Mouse (Mus musculus) liver, embryonic 13.5 days (tissue): Measurements from ENCODE around the gene Nop58. TPM values are rescaled to one million over a fixed set of nuclear protein-coding genes. Genes with fewer than 3 reads are reported as not detected.
A peak's percentile ranks its signal among the peaks of the same experiment; 100 is the strongest.
"Not testable (repeated sequence)": the region's sequence is repeated elsewhere in the genome, so short reads cannot be mapped to it uniquely, and the experiment has no call there.

Experiments used
- ATAC-seq: fragments of 200-750 bp; cut with Nextera tagmentation; 2 replicates; pipeline ENCODE4 v1.8.0; 2017; ENCODE audit warnings: low read depth, mild to moderate bottlenecking, moderate number of reproducible peaks, moderate library complexity
- DNase-seq: peaks from one replicate; pipeline ENCODE4 v3.0.0; 2022
- H3K27ac ChIP-seq: fragments of 300-500 bp; sonication (generic); 2 replicates; pipeline ENCODE4 v1.5.1; 2015; ENCODE audit warnings: moderate library complexity, mild to moderate bottlenecking, inconsistent platforms
- H3K27me3 ChIP-seq: fragments of 300-500 bp; sonication (generic); 2 replicates; pipeline ENCODE4 v1.6.1; 2015; ENCODE audit warnings: mild to moderate bottlenecking, inconsistent platforms
- H3K36me3 ChIP-seq: fragments of 300-500 bp; sonication (generic); 2 replicates; pipeline ENCODE4 v1.6.1; 2015; ENCODE audit warnings: mild to moderate bottlenecking, inconsistent platforms
- H3K4me1 ChIP-seq: fragments of 300-500 bp; sonication (generic); replicated peaks from 2 replicates; pipeline ENCODE4 v1.6.1; 2015; ENCODE audit warnings: inconsistent platforms
- H3K4me2 ChIP-seq: fragments of 300-500 bp; sonication (generic); 2 replicates; pipeline ENCODE4 v1.6.1; 2015; ENCODE audit warnings: inconsistent platforms, mild to moderate bottlenecking, moderate library complexity
- H3K4me3 ChIP-seq: fragments of 300-500 bp; sonication (generic); replicated peaks from 2 replicates; pipeline ENCODE4 v1.5.1; 2015; ENCODE audit warnings: mild to moderate bottlenecking, inconsistent platforms
- H3K9ac ChIP-seq: fragments of 300-500 bp; sonication (generic); 2 replicates; pipeline ENCODE4 v1.6.1; 2015; ENCODE audit warnings: mild to moderate bottlenecking, inconsistent platforms
- H3K9me3 ChIP-seq: fragments of 300-500 bp; sonication (generic); replicated peaks from 2 replicates; pipeline ENCODE4 v1.6.1; 2016; ENCODE audit warnings: inconsistent platforms
- WGBS: fragments of 180-500 bp; shearing (Covaris S2); methylation state at CpG from one replicate; pipeline ENCODE4 v1.1.7; 2015; ENCODE audit not compliant: insufficient replicate concordance; 5-methylcytosine and 5-hydroxymethylcytosine counted together
- polyA plus RNA-seq: library from polyadenylated mRNA; unstranded; fragments of >200 nt; fragmentation: Nextera tagmentation; extraction: Ambion mirVana; gene quantifications from 2 replicates; pipeline ENCODE4 v1.2.1, GENCODE M21; 2015

Nop58 gene
- polyA plus RNA-seq, result 226 and 278 TPM in 2 replicates

- under 1% methylated on average over 49 of the region's 49 CpGs for WGBS
- Histone ChIP-seq H3K4me1 (peaks cover 40% of the 10 kb centered on the region), H3K36me3 (peaks cover 12% of the 10 kb centered on the region), H3K9ac (peak within 1 kb of the TSS; percentile 85), H3K9me3 (no peaks in the 10 kb centered on the region), H3K27me3 (peaks cover 10% of the 10 kb centered on the region; the same call in 1 of the 2 replicates), H3K4me3 (peak within 1 kb of the TSS; percentile 81), H3K27ac (peak within 1 kb of the TSS; percentile 81), H3K4me2 (peak within 1 kb of the TSS; percentile 82)
- ATAC-seq (peak; percentile 95), DNase-seq (peak; percentile 86)
Observed at GRCm38 (mm10) chr1:59684819-59685755, at the start of gene Nop58. TSS of gene Nop58 (plus strand) at chr1:59684971.

GRCm38 (mm10) chr1:59636349-59636748 is 48.4 kb upstream of the Nop58 start:
- H3K27me3 ChIP-seq, result no peaks in the 10 kb centered on the region
- H3K4me1 ChIP-seq, result peaks cover 43% of the 10 kb centered on the region
- WGBS, result 50% methylated on average over 1 of the region's 1 CpGs
- no peak overlapping the region for H3K4me3 ChIP-seq
- DNase-seq (no peak), ATAC-seq (peak; percentile 78)
- no peak overlapping the region for H3K9ac ChIP-seq
- no peak overlapping the region for H3K27ac ChIP-seq
- peaks cover 5% of the 10 kb centered on the region; the same call in 1 of the 2 replicates for H3K36me3 ChIP-seq
- H3K4me2 ChIP-seq, result no peak overlapping the region
- H3K9me3 ChIP-seq, result no peaks in the 10 kb centered on the region

GRCm38 (mm10) chr1:59638371-59638770 is 46.4 kb upstream of the Nop58 start:
- no peak for DNase-seq
- no peak overlapping the region for H3K4me3 ChIP-seq
- no peak overlapping the region for H3K4me2 ChIP-seq
- H3K27me3 ChIP-seq, result no peaks in the 10 kb centered on the region
- ATAC-seq, result no peak
- H3K36me3 ChIP-seq, result peaks cover 17% of the 10 kb centered on the region
- 75% methylated on average over 3 of the region's 3 CpGs for WGBS
- H3K4me1 ChIP-seq, result peaks cover 27% of the 10 kb centered on the region
- no peaks in the 10 kb centered on the region for H3K9me3 ChIP-seq
- H3K27ac ChIP-seq, result no peak overlapping the region
- no peak overlapping the region for H3K9ac ChIP-seq

- no peak overlapping the region for H3K4me3 ChIP-seq
- no peaks in the 10 kb centered on the region for H3K9me3 ChIP-seq
- WGBS, result 14% methylated on average over 1 of the region's 1 CpGs
- no peak overlapping the region for H3K27ac ChIP-seq
- ATAC-seq, result peak; percentile 34; the same call in 1 of the 2 replicates
- H3K27me3 ChIP-seq, result no peaks in the 10 kb centered on the region
- no peak overlapping the region for H3K9ac ChIP-seq
- no peak overlapping the region for H3K4me2 ChIP-seq
- H3K4me1 ChIP-seq, result peaks cover 3% of the 10 kb centered on the region
- no peak for DNase-seq
- peaks cover 31% of the 10 kb centered on the region for H3K36me3 ChIP-seq
Observed at GRCm38 (mm10) chr1:59642488-59642887, 42.3 kb upstream of the Nop58 start.

- not testable (repeated sequence) for H3K4me1 ChIP-seq, H3K27ac ChIP-seq, DNase-seq, ATAC-seq, H3K4me3 ChIP-seq, H3K9ac ChIP-seq, H3K27me3 ChIP-seq, H3K9me3 ChIP-seq, H3K4me2 ChIP-seq
- H3K36me3 ChIP-seq, result peaks cover 48% of the 10 kb centered on the region
- 80% methylated on average over 2 of the region's 2 CpGs for WGBS
Observed at GRCm38 (mm10) chr1:59646502-59646901, 38.3 kb upstream of the Nop58 start.

GRCm38 (mm10) chr1:59651201-59651819 is 33.5 kb upstream of the Nop58 start:
- no peak for DNase-seq
- Histone ChIP-seq H3K4me2 (no peak overlapping the region), H3K4me3 (no peak overlapping the region), H3K4me1 (peaks cover 6% of the 10 kb centered on the region; the same call in 1 of the 2 replicates), H3K27me3 (no peaks in the 10 kb centered on the region), H3K36me3 (peaks cover 55% of the 10 kb centered on the region), H3K9me3 (no peaks in the 10 kb centered on the region), H3K27ac (no peak overlapping the region), H3K9ac (no peak overlapping the region)
- 55% methylated on average over 3 of the region's 3 CpGs for WGBS
- no peak for ATAC-seq

GRCm38 (mm10) chr1:59653243-59653911 is 31.4 kb upstream of the Nop58 start:
- H3K4me2 ChIP-seq, result no peak overlapping the region
- H3K36me3 ChIP-seq, result peaks cover 37% of the 10 kb centered on the region
- no peak overlapping the region for H3K9ac ChIP-seq
- WGBS, result 85% methylated on average over 3 of the region's 3 CpGs
- H3K27me3 ChIP-seq, result no peaks in the 10 kb centered on the region
- no peak for DNase-seq
- H3K4me3 ChIP-seq, result no peak overlapping the region
- H3K4me1 ChIP-seq, result peaks cover 6% of the 10 kb centered on the region
- ATAC-seq, result no peak
- no peak overlapping the region for H3K27ac ChIP-seq
- H3K9me3 ChIP-seq, result no peaks in the 10 kb centered on the region

GRCm38 (mm10) chr1:59656244-59657171 is 28.3 kb upstream of the Nop58 start:
- H3K4me2 ChIP-seq, result no peak overlapping the region
- WGBS, result 78% methylated on average over 7 of the region's 7 CpGs
- DNase-seq, result no peak

GRCm38 (mm10) chr1:59663456-59664135 is 21.2 kb upstream of the Nop58 start:
- ATAC-seq, result 0 out of 2 replicates have a peak, but pooled peaks have one; percentile 36

More at GRCm38 (mm10) chr1:59656244-59657171, 28.3 kb upstream of the Nop58 start:
- no peak overlapping the region for H3K9ac ChIP-seq
- peaks cover 28% of the 10 kb centered on the region for H3K36me3 ChIP-seq
- no peak overlapping the region for H3K4me3 ChIP-seq
- no peaks in the 10 kb centered on the region for H3K9me3 ChIP-seq
- no peak for ATAC-seq
- no peaks in the 10 kb centered on the region for H3K27me3 ChIP-seq
- peaks cover 18% of the 10 kb centered on the region for H3K4me1 ChIP-seq
- no peak overlapping the region for H3K27ac ChIP-seq

GRCm38 (mm10) chr1:59668871-59669270 is 15.9 kb upstream of the Nop58 start:
- no peak for ATAC-seq
- H3K4me3 ChIP-seq, result peak overlapping the region; percentile 100

More at GRCm38 (mm10) chr1:59663456-59664135, 21.2 kb upstream of the Nop58 start:
- Histone ChIP-seq H3K4me3 (no peak overlapping the region), H3K36me3 (peaks cover 13% of the 10 kb centered on the region), H3K4me2 (no peak overlapping the region), H3K4me1 (peaks cover 32% of the 10 kb centered on the region), H3K27me3 (no peaks in the 10 kb centered on the region), H3K27ac (no peak overlapping the region), H3K9me3 (no peaks in the 10 kb centered on the region), H3K9ac (no peak overlapping the region)
- no peak for DNase-seq
- WGBS, result 84% methylated on average over 2 of the region's 3 CpGs

More at GRCm38 (mm10) chr1:59668871-59669270, 15.9 kb upstream of the Nop58 start:
- DNase-seq, result no peak
- Histone ChIP-seq H3K27ac (no peak overlapping the region), H3K4me1 (peaks cover 31% of the 10 kb centered on the region), H3K9ac (peak overlapping the region; percentile 99), H3K9me3 (no peaks in the 10 kb centered on the region), H3K36me3 (0 out of 2 replicates have a peak, but pooled peaks cover 12% of the 10 kb centered on the region), H3K4me2 (peak overlapping the region; percentile 80), H3K27me3 (no peaks in the 10 kb centered on the region)
- WGBS, result 82% methylated on average over 2 of the region's 2 CpGs
